Mouse (Mus musculus) frontal cortex, postnatal 10 days (tissue): ENCODE results near the gene Fbxl19.

Source experiments
- DNase-seq, 2 experiments: peaks; one replicate each; pipeline ENCODE4 v3.0.0; 2022; ENCODE audit warnings: low spot score in 2 of 2, mixed read lengths in 1 of 2

The Fbxl19 gene

GRCm38 (mm10) chr7:127801010-127801621, 56.8 kb downstream of the Fbxl19 start:
- no peak for DNase-seq

DNA sequence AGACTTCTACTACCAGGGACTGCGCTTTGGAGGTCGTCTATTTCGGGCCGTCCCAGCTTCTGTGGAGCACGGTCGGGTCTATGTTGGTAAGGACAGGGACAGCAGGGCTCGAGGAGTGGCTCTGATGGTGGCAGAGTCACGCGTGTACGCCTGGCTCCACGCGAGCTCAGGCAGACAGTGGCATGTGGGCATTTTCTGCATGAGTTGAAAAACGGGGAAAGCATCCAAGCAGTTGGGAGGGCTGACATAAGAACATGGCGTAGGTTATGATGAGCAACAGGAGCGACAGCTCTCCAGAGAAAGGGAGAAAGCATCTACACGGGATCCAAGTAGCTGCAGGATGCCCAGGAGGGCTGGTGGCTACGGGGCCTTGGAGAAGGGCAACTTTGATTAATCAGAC, 58.0 kb downstream of the Fbxl19 start:
- DNase-seq, result no peak

GRCm38 (mm10) chr7:127808821-127809220, 64.5 kb downstream of the Fbxl19 start:
- no peak for DNase-seq

- no peak for DNase-seq
These were observed 65.5 kb downstream of the Fbxl19 start for GRCm38 (mm10) chr7:127809846-127810245.

DNA sequence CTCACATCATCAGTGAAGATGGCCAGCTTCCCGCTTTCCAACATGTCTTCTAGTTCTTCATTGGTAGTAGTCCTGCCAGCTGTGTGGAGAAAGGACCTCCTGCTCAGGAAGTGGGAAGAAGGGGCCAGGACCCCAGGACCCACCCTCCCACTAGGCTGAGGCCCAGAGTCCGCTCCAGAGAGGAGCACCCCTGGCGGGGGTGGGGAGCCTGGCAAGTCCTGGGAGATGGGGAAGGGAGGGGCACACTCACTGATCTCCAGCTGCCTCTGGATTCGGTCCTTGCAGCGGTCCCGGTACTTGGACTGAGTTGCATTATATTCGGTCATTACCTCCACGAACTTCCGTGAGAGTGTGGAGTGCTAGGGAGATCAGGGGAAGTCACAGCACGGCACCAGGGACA, 66.3 kb downstream of the Fbxl19 start:
- no peak for DNase-seq

DNA sequence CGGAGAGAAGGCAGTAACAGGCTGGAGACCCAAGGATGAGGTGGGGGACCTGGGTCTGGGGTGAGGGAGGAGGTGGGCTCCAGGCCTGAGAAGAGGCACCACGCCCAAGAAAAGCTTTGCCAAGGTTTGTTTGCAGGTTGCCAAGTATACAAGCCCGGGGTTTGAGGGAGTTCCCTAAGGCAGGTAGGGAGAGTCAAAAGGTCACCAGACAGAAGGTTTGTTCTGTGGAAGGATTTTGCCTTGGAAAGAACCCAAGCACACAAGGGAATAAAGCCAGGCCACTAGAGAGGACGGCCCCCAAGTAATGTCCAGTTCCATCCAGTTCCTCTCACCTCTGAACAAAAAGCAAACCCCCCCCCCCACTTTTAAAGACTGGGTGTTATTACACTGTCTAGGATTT, 66.9 kb downstream of the Fbxl19 start:
- DNase-seq, result peak in 1 of 2 experiments; percentile 15

DNA sequence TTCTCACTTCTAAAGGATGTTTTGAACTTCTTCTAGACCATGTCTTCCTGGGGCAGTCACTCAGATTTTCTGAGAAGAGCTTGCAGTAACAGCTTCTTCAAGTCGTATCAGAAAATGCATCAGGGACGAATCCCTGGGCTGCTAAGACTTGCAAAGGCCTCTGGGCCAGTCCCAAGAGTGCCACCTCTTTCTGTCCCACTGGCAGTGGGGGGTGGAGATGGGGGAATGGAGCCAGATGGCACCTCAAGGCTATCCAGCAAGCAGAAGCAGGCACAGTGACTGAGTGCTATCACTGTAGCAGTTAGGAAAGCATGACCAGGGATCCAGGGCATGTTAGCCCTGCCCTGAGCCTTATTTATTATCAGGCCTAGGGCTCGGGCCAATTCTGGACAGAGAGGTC, 67.9 kb downstream of the Fbxl19 start:
- DNase-seq, result no peak

DNA sequence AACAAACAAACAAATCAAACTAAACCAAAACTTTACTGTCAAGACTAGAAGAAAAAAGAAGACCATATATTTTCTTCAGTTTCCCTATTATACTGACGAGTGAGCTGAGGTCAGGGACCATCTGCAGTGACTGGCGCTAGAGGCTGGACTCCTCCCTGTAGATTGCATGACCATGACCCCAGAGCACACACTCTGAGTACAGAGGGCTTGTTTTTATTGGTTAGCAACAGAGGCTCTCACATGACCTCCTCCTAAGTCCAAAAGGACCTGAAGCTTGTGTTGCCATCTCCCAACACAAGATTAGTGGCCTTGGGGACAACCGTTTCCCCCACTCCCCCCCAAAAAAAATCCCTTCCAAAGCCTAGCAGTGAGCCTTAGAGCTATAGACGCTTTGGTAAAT, 69.5 kb downstream of the Fbxl19 start:
- DNase-seq, result no peak

- DNase-seq, result peak; percentile 57 to 72
These were observed 70.0 kb downstream of the Fbxl19 start for GRCm38 (mm10) chr7:127814241-127814921.

- DNase-seq, result no peak
These were observed 70.8 kb downstream of the Fbxl19 start for GRCm38 (mm10) chr7:127815116-127815665.

GRCm38 (mm10) chr7:127815954-127816821, 71.8 kb downstream of the Fbxl19 start:
- DNase-seq, result peak; percentile 63 to 74

GRCm38 (mm10) chr7:127817053-127817452, 72.7 kb downstream of the Fbxl19 start:
- DNase-seq, result no peak

- peak in 1 of 2 experiments; percentile 5 for DNase-seq
These were observed 73.4 kb downstream of the Fbxl19 start for GRCm38 (mm10) chr7:127817776-127818175.
